8 mouse cellular contexts compared by ENCODE assay signal in genomic region chr7:134348825-134349224, GRCm38 (mm10). TPM values are rescaled to one million over a fixed set of nuclear protein-coding genes. Genes with fewer than 3 reads are reported as not detected.
DNase-seq lines count a peak whose midpoint lies in the region; ATAC-seq and TF ChIP-seq lines count a peak whose summit lies in the region.

No protein-coding gene starts in this region.

- ATAC-seq in kidney, postnatal 0 days (replicated peaks; ENCODE audit: low FRiP score, low read depth): no peak
- ATAC-seq in limb, embryonic 14.5 days (ENCODE audit: low FRiP score, low read depth): no peak
- ATAC-seq in activated CD4-positive, CD25-positive, alpha-beta regulatory T cell, adult 4 months: no peak

- no peak overlapping the region for H3K4me3 ChIP-seq in thymus, adult 2 months (ENCODE audit: control insufficient read depth, insufficient read depth, low read length)
- H3K4me3 ChIP-seq in kidney, postnatal 0 days (replicated peaks; ENCODE audit: low read depth, low read length): no peak overlapping the region
- H3K4me3 ChIP-seq in limb, embryonic 14.5 days (replicated peaks; ENCODE audit: low read length): no peak overlapping the region

- intact Hi-C loops in gastrocnemius, postnatal 36 days (cut with DNase I): loop anchor here (5.0 kb wide), 1 partner anchor 492 kb away; no protein-coding TSS in a partner anchor

- no peaks in the 10 kb centered on the region for H3K4me1 ChIP-seq in thymus, adult 2 months (replicated peaks; ENCODE audit: control insufficient read depth, insufficient read depth, low read length)
- no peaks in the 10 kb centered on the region for H3K4me1 ChIP-seq in kidney, postnatal 0 days (replicated peaks; ENCODE audit: insufficient read depth, low read length)
- H3K4me1 ChIP-seq in limb, embryonic 14.5 days (ENCODE audit: control insufficient read depth, insufficient read depth, low read length): no peaks in the 10 kb centered on the region

- H3K4me2 ChIP-seq in kidney, postnatal 0 days (ENCODE audit: low read length): no peak overlapping the region
- no peak overlapping the region for H3K4me2 ChIP-seq in limb, embryonic 14.5 days (replicated peaks; ENCODE audit: low read depth, low read length, severe bottlenecking)

- H3K9me3 ChIP-seq in kidney, postnatal 0 days (replicated peaks; ENCODE audit: low read length): no peaks in the 10 kb centered on the region
- H3K9me3 ChIP-seq in limb, embryonic 14.5 days (ENCODE audit: control insufficient read depth, low read length): no peaks in the 10 kb centered on the region

- TF ChIP-seq CTCF in thymus, adult 2 months (IDR thresholded peaks at IDR 0.05; ENCODE audit: borderline replicate concordance, control insufficient read depth, extremely low read depth, insufficient read depth, low read length, poor library complexity): no peak
- TF ChIP-seq CTCF in kidney, postnatal 0 days (IDR thresholded peaks at IDR 0.05; ENCODE audit: low read depth): peak; percentile 93

- H3K27ac ChIP-seq in thymus, adult 2 months (ENCODE audit: control insufficient read depth, insufficient read depth, low read length): no peak overlapping the region
- H3K27ac ChIP-seq in kidney, postnatal 0 days: no peak overlapping the region
- no peak overlapping the region for H3K27ac ChIP-seq in limb, embryonic 14.5 days (replicated peaks; ENCODE audit: low read depth, low read length)

- no peak overlapping the region for H3K9ac ChIP-seq in kidney, postnatal 0 days (ENCODE audit: low read depth, low read length)
- no peak overlapping the region for H3K9ac ChIP-seq in limb, embryonic 14.5 days (ENCODE audit: low read depth, low read length, severe bottlenecking)

- 45% methylated on average over 6 of the region's 6 CpGs for WGBS in thymus, adult 2 months
- WGBS in kidney, postnatal 0 days: 32% methylated on average over 6 of the region's 6 CpGs
- WGBS in limb, embryonic 14.5 days: 27% methylated on average over 6 of the region's 6 CpGs

- peak; percentile 9 for DNase-seq in thymus, adult 2 months
- no peak for DNase-seq in thymus, adult 18-20 months
- peak; percentile 78 for DNase-seq in embryo, embryonic 10 days (ENCODE audit: low spot score)
- peak; percentile 20 to 45 for DNase-seq in gastrocnemius, postnatal 36 days
- peak; percentile 85 for DNase-seq in kidney, postnatal 0 days (ENCODE audit: low spot score)
- DNase-seq in limb, embryonic 14.5 days (ENCODE audit: low spot score): peak; percentile 75
- peak; percentile 16 for DNase-seq in retina, adult 2 months (ENCODE audit: low read depth, low spot score)

- H3K27me3 ChIP-seq in thymus, adult 2 months (ENCODE audit: control insufficient read depth, insufficient read depth, low read length): no peaks in the 10 kb centered on the region
- H3K27me3 ChIP-seq in kidney, postnatal 0 days (ENCODE audit: insufficient read depth, low read length): no peaks in the 10 kb centered on the region
- H3K27me3 ChIP-seq in limb, embryonic 14.5 days (ENCODE audit: control insufficient read depth, insufficient read depth, low read length): no peaks in the 10 kb centered on the region

- no peaks in the 10 kb centered on the region for H3K36me3 ChIP-seq in thymus, adult 2 months (ENCODE audit: control insufficient read depth, insufficient read depth, low read length)
- H3K36me3 ChIP-seq in kidney, postnatal 0 days (ENCODE audit: insufficient read depth, low read length): no peaks in the 10 kb centered on the region
- H3K36me3 ChIP-seq in limb, embryonic 14.5 days (ENCODE audit: control insufficient read depth, insufficient read depth, low read length): no peaks in the 10 kb centered on the region

- TF ChIP-seq POLR2A in thymus, adult 2 months (IDR thresholded peaks at IDR 0.05; ENCODE audit: control insufficient read depth, extremely low read depth, insufficient read depth, low read length, poor library complexity): no peak
- TF ChIP-seq POLR2A in limb, embryonic 14.5 days (IDR thresholded peaks at IDR 0.05; ENCODE audit: borderline replicate concordance, extremely low read depth, insufficient read depth, insufficient read length): no peak

RNA-seq across cellular contexts. Expression of gene D7Ertd443e, which starts 36.6 kb away (rescaled TPM):
- 0.09 and 0.18 TPM in 2 replicates for polyA plus RNA-seq in thymus, adult 2 months (2012; rRNA removed)
- total RNA-seq in gastrocnemius, postnatal 36 days (2021): not detected
- polyA plus RNA-seq in kidney, postnatal 0 days (2015; fragmentation: Nextera tagmentation; extraction: Ambion mirVana): 0.37 and 0.42 TPM in 2 replicates
- polyA plus RNA-seq in limb, embryonic 14.5 days (2012; rRNA removed): 0.76 and 1.1 TPM in 2 replicates
- polyA plus RNA-seq in limb, embryonic 14.5 days (2014; fragmentation: Nextera tagmentation; extraction: Ambion mirVana): 1.2 and 1.3 TPM in 2 replicates
- polyA plus RNA-seq in activated CD4-positive, CD25-positive, alpha-beta regulatory T cell, adult 4 months (2017; shearing (Covaris generic)): not detected

Comparison
In these comparisons a context has a peak if more than half of its experiments do, and no peak if none do; other contexts are left out.
1. DNase-seq: peak in thymus, adult 2 months (single experiment), embryo, embryonic 10 days (single experiment), gastrocnemius, postnatal 36 days (2 of 2), kidney, postnatal 0 days (single experiment), limb, embryonic 14.5 days (single experiment) and retina, adult 2 months (single experiment); none in thymus, adult 18-20 months (0 of 2).